Mouse (Mus musculus) gastrocnemius, postnatal 10 days (tissue): Measurements from ENCODE around the gene Mt2. TPM values are rescaled to one million over a fixed set of nuclear protein-coding genes. Genes with fewer than 3 reads are reported as not detected.

Source experiments
- DNase-seq: peaks from one replicate; pipeline ENCODE4 v3.0.0; 2021; ENCODE audit warnings: mixed read lengths
- total RNA-seq, 2 experiments: library from RNA; stranded (reverse); gene quantifications; 2 replicates each; pipeline ENCODE4 v1.2.3; 2021

The Mt2 gene
- total RNA-seq, 2 experiments from 2014 or later: 35.0 to 63.8 TPM

- peak; percentile 50 for DNase-seq
These were observed 26.9 kb downstream of the Mt2 start for GRCm38 (mm10) chr8:94199202-94199869.

- DNase-seq: no peak
These were observed 31.6 kb downstream of the Mt2 start for GRCm38 (mm10) chr8:94204043-94204442.

- DNase-seq: peak; percentile 80
These were observed 33.3 kb downstream of the Mt2 start for GRCm38 (mm10) chr8:94205736-94206135.

- no peak for DNase-seq
These were observed 33.8 kb downstream of the Mt2 start for GRCm38 (mm10) chr8:94206256-94206655.

- DNase-seq: no peak
These were observed 35.0 kb downstream of the Mt2 start for GRCm38 (mm10) chr8:94207491-94207890.

GRCm38 (mm10) chr8:94209639-94210038 lies 37.2 kb downstream of the Mt2 start:
- DNase-seq: no peak

- no peak for DNase-seq
These were observed 37.8 kb downstream of the Mt2 start for GRCm38 (mm10) chr8:94210225-94210624.

- DNase-seq: no peak
These were observed 41.4 kb downstream of the Mt2 start for GRCm38 (mm10) chr8:94213819-94214218.

GRCm38 (mm10) chr8:94214252-94215173 lies 42.0 kb downstream of the Mt2 start, which contains the start of gene Nup93:
Gene Nup93 (plus strand): TSS chr8:94214564.
- peak; percentile 98 for DNase-seq

Other genes starting within 250 kb of the Mt2 start
- gene Amfr, start 159.8 kb upstream of the Mt2 start, total RNA-seq: 10 to 100 TPM; 81.5 to 82.3 TPM
- gene Nudt21, start 135.6 kb upstream of the Mt2 start, total RNA-seq: 10 to 100 TPM; 25.9 to 28.3 TPM
- gene Ogfod1, start 135.5 kb upstream of the Mt2 start, total RNA-seq: 10 to 100 TPM; 17.2 to 17.6 TPM
- 1 to 10 TPM; 3.9 to 4.7 TPM for gene Bbs2, start 73.7 kb upstream of the Mt2 start, total RNA-seq
- not detected for gene Mt4, start 35.5 kb upstream of the Mt2 start, total RNA-seq
- gene Mt3, start 20.1 kb upstream of the Mt2 start, total RNA-seq: 10 to 100 TPM; 11.0 to 22.2 TPM
- gene Mt1, start 6.4 kb downstream of the Mt2 start, total RNA-seq: 10 to 100 TPM; 29.0 to 43.8 TPM
- 10 to 100 TPM; 19.3 to 20.3 TPM for gene Nup93, start 41.9 kb downstream of the Mt2 start, total RNA-seq
- not detected for gene Slc12a3, start 156.5 kb downstream of the Mt2 start, total RNA-seq
- 10 to 100 TPM; 51.7 to 56.6 TPM for gene Herpud1, start 213.8 kb downstream of the Mt2 start, total RNA-seq